Mouse (Mus musculus) adipocyte (in vitro differentiated cells): ENCODE results near the gene Cdkl1.
A peak's percentile ranks its signal among the peaks of the same experiment; 100 is the strongest.

ENCODE experiments used
- DNase-seq: peaks from one replicate; pipeline ENCODE4 v3.0.0-alpha.2; 2016; ENCODE audit warnings: low spot score

Gene Cdkl1

GRCm38 (mm10) chr12:69790530-69791505, at the start of gene Cdkl1:
TSS of gene Cdkl1 (minus strand) at chr12:69791267.
- no peak for DNase-seq

- no peak for DNase-seq
Measured at GRCm38 (mm10) chr12:69838376-69838775, 47.3 kb upstream of the Cdkl1 start.

DNA sequence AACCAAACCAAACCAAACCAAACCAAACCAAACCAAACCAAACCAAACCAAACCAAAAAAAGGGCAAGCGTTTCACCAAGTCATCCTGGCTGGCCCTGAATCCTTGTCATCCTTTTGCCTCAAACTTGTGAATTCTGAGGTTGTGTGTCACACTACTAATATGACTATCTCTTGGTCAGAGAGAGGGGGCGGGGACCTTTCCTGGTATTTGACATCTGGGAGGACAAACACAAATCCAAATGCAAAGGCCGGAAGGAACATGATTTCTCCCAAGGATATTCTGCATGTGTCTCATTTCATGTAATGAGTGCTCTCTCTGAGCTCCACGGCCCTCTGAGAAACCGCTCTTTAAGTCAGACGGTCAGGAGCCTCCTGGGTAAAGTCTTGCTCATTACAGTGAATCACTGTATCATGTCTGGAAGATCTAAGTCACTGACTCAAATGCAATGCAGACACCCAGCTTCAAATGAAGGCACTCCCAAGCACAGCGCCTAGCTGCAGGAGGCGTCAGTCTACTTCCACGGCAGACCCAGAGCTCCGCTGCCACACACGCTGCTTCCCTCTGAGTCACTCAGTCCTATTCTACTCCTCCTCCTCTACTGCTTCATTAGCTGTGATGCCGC, 43.0 kb upstream of the Cdkl1 start:
- peak; percentile 4 for DNase-seq

DNA sequence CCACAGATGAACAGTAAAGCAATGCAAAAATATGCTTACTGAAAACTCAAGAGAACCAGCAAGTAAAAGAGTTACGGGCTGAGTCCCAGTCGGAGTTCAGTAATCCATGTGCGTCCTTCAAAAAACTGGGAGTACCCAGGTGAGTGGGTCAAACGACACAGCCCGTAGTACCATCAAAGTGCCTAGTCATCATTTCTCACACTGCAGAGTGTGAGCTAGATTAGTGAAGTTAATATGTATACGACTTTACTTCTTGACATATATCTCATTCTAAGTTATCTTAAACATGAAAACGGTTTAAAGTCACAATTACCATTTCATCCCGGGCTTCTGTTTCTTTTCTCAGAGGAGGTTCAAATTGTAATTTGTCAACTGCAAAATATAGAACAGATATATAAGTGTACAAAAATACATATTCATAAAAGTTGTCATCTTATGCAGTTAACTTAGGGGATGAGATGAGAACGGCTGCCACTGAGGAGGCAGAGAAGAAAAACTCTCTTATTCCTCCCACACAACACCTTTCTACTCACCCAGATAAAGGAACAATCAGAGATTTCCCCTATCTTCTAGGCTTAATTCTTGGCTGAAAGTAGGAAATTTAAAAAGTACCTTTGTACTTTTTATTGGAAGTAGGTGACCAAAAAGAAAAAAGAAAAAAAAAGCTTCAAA, 40.3 kb upstream of the Cdkl1 start:
- DNase-seq: no peak

DNA sequence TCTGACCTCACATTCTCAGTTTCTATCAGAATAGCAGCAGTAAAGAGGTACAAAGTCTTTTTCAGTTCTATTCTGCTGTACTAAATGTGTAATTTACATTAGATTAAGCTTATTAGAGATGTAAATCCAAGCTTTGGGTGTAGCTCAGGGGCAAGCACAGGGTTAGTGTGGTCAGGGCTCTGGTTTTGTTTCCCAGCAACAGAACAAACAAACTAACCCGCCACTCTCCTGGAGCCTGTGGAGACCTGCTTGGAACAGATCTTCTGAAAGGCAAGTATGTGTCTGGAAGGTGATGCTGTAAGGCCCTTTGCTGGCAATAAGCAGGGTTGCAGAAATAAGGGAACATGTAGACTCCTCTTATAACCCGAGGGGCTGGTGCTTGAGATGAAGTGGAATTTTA, 37.1 kb upstream of the Cdkl1 start:
- DNase-seq: no peak

GRCm38 (mm10) chr12:69824881-69825597, 34.0 kb upstream of the Cdkl1 start:
- DNase-seq: no peak

- peak; percentile 60 for DNase-seq
Measured at GRCm38 (mm10) chr12:69814272-69814671, 23.2 kb upstream of the Cdkl1 start.

DNA sequence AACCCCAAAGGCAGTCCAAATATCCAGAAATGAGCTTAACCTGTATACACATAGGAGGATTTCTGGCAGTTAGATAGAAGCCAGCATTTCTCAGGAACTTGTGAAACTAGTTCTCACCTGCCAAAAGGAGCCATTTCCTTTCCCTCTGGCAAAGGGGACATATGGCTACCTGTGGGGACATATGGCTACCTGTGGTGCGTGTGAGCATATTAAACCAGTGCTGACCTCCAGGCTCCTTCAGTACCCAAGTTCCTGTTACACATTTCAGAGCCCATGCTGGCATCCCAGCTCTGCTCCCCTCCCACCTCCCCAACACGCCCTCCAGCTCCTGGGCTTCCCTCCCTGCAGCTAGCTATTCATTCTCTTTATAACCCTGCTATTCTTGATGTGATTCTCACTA, 22.5 kb upstream of the Cdkl1 start:
- DNase-seq: no peak

GRCm38 (mm10) chr12:69812986-69813385, 21.9 kb upstream of the Cdkl1 start:
- DNase-seq: peak; percentile 79

DNA sequence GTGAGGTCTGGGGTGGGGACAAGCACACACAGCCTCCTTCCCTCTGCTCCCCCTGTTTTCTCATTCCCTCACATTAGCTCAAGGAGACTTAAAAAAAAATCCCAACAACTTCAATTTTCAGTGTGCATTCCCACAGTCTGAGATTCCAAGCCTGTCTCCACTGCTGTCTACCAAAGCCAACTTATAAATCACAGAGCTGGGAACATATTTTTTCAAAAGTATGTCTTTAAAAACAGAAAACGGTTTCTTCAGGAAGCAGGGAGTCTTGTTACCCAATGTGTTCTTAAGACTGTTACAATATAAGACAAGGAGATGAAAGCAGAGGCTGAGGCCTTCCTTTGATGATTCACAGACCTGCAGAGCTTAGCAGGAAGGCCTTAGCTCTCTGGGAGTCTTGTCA, 20.9 kb upstream of the Cdkl1 start:
- peak; percentile 26 for DNase-seq

GRCm38 (mm10) chr12:69809439-69809838, 18.4 kb upstream of the Cdkl1 start:
- no peak for DNase-seq

DNA sequence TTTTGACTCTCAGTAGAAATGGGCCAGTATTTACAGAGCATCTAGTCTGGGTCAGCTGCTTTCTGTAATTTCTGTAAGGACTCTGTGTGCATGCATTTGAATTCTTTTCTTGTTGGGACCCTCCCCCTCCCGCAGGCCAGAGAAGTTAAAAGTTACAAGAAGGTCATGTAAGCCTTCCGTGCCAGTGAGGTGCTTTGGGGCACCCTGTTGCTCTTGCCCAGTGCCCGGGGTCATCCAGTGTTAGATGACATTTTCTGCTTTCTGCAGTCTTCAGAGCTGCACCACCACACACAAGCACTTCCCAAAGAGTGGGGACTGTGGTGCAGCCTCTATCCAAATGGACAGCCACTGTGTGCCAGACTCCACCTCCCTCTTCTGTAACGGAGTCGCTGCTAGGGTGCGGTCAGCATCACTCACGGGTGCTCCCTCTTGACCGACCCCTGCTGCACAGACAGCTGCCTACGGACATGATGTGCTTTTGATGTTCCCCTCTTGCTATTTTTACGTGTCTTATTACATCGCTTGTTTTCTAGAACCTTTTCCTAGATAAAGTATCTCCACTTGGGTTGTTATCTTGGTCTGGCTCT, 16.4 kb upstream of the Cdkl1 start:
- no peak for DNase-seq

GRCm38 (mm10) chr12:69805148-69805547, 14.1 kb upstream of the Cdkl1 start:
- DNase-seq: no peak

DNA sequence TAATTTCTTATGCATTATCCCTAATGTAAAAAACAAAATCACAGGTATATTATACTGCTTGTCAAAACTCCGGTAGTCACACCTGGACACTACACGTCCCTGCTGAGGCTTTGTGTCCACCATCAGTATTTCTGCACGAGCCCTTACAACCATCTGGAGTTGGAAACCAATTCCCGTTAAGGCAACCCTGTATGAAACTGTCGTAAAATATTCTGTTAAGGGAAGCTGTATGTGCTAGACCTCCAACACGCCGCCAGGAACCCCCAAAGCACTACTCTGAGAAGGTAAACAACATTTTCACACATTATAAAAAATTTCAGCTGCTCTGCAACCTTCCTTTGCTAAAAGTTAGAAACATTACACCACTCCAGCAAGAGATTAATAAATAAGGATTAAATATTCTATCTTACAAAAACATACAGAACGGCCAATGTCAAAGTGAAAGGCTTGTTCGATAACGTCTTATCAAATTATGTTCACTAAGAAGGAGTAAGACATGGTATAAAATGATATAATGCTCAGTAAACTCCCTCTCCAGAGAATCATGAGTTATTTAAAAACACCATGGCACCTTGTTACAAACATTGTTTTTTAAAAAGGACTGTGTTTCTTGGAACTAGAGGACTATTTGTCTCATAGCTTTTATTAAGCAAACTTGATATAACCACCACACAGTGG, 13.5 kb upstream of the Cdkl1 start:
- no peak for DNase-seq

GRCm38 (mm10) chr12:69803196-69803595, 12.1 kb upstream of the Cdkl1 start:
- no peak for DNase-seq

DNA sequence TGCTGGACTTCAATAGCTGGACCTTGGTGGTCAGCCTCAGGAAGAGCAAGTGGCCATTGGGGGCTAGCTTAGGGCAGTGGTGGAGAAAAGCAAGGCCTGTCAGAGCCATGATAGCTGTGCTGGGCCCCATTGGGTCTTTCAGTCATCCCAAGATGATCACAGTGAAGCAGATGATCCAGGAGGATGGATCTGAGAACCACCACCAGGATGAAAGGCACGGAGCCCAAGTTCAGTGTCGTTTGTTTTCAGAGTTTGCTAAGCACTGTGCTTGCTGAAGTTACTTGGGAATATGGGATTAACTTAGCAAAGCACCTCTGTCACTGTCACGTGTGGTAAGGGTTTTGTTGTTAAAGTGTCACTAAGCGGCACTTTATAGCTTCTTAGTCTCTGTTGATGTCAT, 9.5 kb upstream of the Cdkl1 start:
- no peak for DNase-seq

DNA sequence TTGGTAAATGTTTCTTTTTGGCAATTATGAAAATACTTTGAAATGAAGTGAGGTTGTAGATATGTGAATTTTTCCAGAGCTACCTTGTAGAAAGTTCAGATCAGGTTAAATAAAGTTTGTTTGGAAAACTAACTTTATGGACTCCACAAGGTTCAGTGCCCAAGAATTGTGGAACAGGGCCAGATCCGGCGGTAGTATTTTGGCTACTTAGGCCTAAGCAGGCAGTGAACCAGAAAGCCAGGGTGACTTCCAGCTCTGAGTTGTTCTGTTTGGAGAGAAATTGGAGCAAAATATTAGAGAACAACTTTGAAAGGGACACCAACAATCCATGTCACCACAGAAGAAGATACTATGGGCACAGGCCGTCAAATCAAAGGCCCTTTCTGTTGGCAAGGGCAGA, 5.2 kb upstream of the Cdkl1 start:
- DNase-seq: no peak

GRCm38 (mm10) chr12:69789766-69790529, 1.1 kb downstream of the Cdkl1 start:
- DNase-seq: no peak

DNA sequence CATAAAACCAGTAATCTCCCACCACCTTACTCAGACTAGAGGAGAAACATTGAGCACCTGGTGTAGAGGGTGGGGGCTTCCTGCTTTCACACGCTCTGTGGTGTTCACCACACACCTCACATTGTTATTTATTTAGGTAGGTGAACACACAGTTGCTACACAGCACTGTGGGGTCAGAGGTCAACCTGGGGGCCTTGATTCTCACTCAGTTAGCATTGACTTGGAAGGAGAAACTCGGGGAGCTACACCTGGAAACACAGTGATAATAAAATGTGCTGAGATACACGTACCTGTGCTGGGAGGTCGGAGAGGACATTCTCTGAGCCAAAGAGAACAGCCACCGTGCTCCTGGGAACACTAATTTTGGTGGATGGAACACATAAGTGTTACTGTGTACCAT, 2.7 kb downstream of the Cdkl1 start:
- DNase-seq: no peak

DNA sequence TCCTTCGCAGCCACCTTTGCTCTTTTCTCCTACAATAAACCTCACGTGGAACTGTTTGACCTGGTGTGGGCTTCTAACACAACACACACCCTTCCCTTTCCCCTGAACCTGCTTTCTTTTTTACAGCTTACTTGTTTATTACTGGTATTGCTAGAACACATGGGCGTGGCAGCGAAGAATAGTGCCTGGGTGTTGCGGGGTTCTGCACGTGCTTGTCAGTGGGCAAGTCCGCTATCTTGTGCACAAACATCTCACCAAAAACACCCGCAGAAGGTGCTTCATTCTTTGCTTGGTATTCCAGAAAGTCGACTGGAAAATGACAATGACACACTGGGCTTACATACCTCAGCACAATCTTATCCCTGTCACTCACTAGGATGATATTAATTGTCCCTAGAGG, 5.6 kb downstream of the Cdkl1 start:
- DNase-seq: no peak
